Mouse (Mus musculus): ENCODE data around the gene Rims1.

DNA sequence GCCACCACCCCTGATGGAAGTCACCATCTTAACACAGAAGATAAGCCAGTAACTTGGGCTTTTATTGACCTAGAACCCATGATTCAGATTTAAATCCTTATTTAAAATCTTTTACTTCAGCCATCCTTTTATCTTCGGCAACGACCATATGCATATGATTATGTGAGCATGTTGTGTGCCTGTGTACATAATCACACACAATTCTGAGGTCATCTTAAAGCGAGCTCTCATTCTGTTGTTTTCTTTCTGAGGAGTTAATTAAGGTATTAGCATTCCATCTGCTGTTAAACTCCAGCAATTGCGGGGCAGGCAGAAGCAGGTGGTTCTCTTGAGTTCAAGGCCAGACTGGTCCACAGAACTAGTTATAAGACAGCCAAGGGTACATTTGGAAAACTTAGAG is 452.1 kb downstream of the Rims1 start:
- TF ChIP-seq CTCF (IDR thresholded peaks at IDR 0.05) (no peak), EP300 (IDR thresholded peaks at IDR 0.05; ENCODE audit: insufficient read depth, low read depth, low read length) (no peak)
